Comparison of ENCODE assay signal across 19 mouse cellular contexts in genomic region chr8:111562274-111562803, GRCm38 (mm10). TPM values are rescaled to one million over a fixed set of nuclear protein-coding genes. Genes with fewer than 3 reads are reported as not detected.
A peak's percentile ranks its signal among the peaks of the same experiment; 100 is the strongest.
DNase-seq lines count a peak whose midpoint lies in the region; ATAC-seq lines count a peak whose summit lies in the region.
"Had no signal": no experiment of that assay in that cellular context is flagged by ENCODE, and none has a peak within 500 bp of the region (broad histone marks: within the 10 kb centered on the region; RNA-seq: fewer than 3 reads in every experiment).

No protein-coding gene starts in this region.

- peak overlapping the region; percentile 69; the same call in 1 of the 2 replicates for H3K27ac ChIP-seq in heart, embryonic 10.5 days
- H3K27ac ChIP-seq: embryonic facial prominence, embryonic 13.5 days; hindbrain, embryonic 10.5 days; hindbrain, postnatal 0 days; liver, embryonic 13.5 days; neural tube, embryonic 12.5 days had no signal

- 93% methylated on average over 5 of the region's 5 CpGs for WGBS in heart, embryonic 10.5 days

- no peak overlapping the region for H3K4me3 ChIP-seq in heart, embryonic 10.5 days
- H3K4me3 ChIP-seq: embryonic facial prominence, embryonic 13.5 days; hindbrain, embryonic 10.5 days; layer of hippocampus, adult 2 months; liver, embryonic 13.5 days; neural tube, embryonic 12.5 days had no signal

- ATAC-seq in megakaryocyte, adult 5-6 weeks (ENCODE audit: poor library complexity, severe bottlenecking), result peak; percentile 78
- ATAC-seq: forebrain, postnatal 0 days; hindbrain, postnatal 0 days had no signal

- H3K27me3 ChIP-seq in heart, embryonic 10.5 days (ENCODE audit: insufficient read depth, poor library complexity, severe bottlenecking), result no peaks in the 10 kb centered on the region
- H3K27me3 ChIP-seq: embryonic facial prominence, embryonic 13.5 days; liver, embryonic 13.5 days; neural tube, embryonic 12.5 days had no signal

- H3K36me3 ChIP-seq in heart, embryonic 10.5 days, result no peaks in the 10 kb centered on the region
- H3K36me3 ChIP-seq: embryonic facial prominence, embryonic 13.5 days; liver, embryonic 13.5 days; neural tube, embryonic 12.5 days had no signal

- peaks cover 43% of the 10 kb centered on the region for H3K4me1 ChIP-seq in heart, embryonic 10.5 days

- no peak for DNase-seq in heart, embryonic 10.5 days (ENCODE audit: low spot score)
- no peak for DNase-seq in heart, adult 18-20 months
- DNase-seq in lung, postnatal 25 days (ENCODE audit: low spot score), result peak; percentile 52
- no peak for DNase-seq in lung, adult 18-20 months
- no peak for DNase-seq in right cerebral cortex, postnatal 10 days (ENCODE audit: low spot score in 2 of 2)
- no peak for DNase-seq in cerebellum, adult 9-11 months
- DNase-seq: adrenal gland, adult 2 months; cerebellum, postnatal 10 days; forebrain, postnatal 0 days; kidney, adult 18-20 months; kidney, postnatal 14 days; left cerebral cortex, postnatal 4 days; liver, embryonic 13.5 days had no signal

- H3K9me3 ChIP-seq in heart, embryonic 10.5 days, result no peaks in the 10 kb centered on the region
- H3K9me3 ChIP-seq: embryonic facial prominence, embryonic 13.5 days; hindbrain, embryonic 10.5 days; liver, embryonic 13.5 days; neural tube, embryonic 12.5 days had no signal

RNA-seq across cellular contexts. Expression of gene Znrf1, which starts 26.4 kb away (rescaled TPM):
- 21.3 and 37.0 TPM in 2 replicates for polyA plus RNA-seq in heart, embryonic 10.5 days (2016; fragmentation: Nextera tagmentation; extraction: Ambion mirVana)
- total RNA-seq in heart, adult 18-20 months (2021), result 10 to 100 TPM; 52.5 to 66.6 TPM
- 67.1 and 73.4 TPM in 2 replicates for total RNA-seq in megakaryocyte, adult 5-6 weeks (2015)
- total RNA-seq in megakaryocyte, adult 5-6 weeks (2017), result 39.3 and 50.3 TPM in 2 replicates

RNA-seq across cellular contexts. Expression of gene Wdr59, which starts 40.4 kb away (rescaled TPM):
- 4.4 and 5.9 TPM in 2 replicates for polyA plus RNA-seq in heart, embryonic 10.5 days (2016; fragmentation: Nextera tagmentation; extraction: Ambion mirVana)
- 1 to 10 TPM; 7.1 to 7.8 TPM for total RNA-seq in heart, adult 18-20 months (2021)
- 3.1 and 3.3 TPM in 2 replicates for total RNA-seq in megakaryocyte, adult 5-6 weeks (2015)
- 1.5 and 2.1 TPM in 2 replicates for total RNA-seq in megakaryocyte, adult 5-6 weeks (2017)
